Mouse (Mus musculus) WW6 (cell line): ENCODE results near the gene Sp6.

Experiments
- DNase-seq: peaks from one replicate; pipeline ENCODE4 v3.0.0-alpha.2; 2013; ENCODE audit warnings: low read depth, low spot score

Gene Sp6

GRCm38 (mm10) chr11:97013121-97013670 is at the start of gene Sp6:
Gene Sp6, plus strand, starts transcription at chr11:97013394.
- DNase-seq: no peak

DNA sequence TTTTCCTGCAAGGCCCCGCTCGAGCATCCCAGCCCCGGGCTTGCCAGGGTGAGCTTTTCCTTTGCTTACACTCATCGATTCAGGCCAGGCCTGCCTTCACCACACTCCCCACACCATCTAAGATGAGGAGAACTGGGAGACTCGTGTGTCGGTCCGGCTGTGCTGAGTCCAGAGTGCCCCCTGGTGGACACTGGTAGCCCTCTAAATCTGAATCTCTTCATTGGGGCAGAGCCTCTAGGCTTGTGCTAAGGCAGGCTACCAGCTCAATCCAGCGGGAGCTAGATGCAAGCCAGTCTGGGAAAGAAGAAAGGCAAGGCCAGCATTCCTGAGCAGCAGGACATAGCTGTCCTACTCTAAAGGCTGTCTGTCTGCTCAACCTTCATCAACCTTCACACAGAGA is 49.6 kb upstream of the Sp6 start:
- DNase-seq: peak; percentile 95

GRCm38 (mm10) chr11:96966172-96966571 is 47.0 kb upstream of the Sp6 start:
- no peak for DNase-seq

DNA sequence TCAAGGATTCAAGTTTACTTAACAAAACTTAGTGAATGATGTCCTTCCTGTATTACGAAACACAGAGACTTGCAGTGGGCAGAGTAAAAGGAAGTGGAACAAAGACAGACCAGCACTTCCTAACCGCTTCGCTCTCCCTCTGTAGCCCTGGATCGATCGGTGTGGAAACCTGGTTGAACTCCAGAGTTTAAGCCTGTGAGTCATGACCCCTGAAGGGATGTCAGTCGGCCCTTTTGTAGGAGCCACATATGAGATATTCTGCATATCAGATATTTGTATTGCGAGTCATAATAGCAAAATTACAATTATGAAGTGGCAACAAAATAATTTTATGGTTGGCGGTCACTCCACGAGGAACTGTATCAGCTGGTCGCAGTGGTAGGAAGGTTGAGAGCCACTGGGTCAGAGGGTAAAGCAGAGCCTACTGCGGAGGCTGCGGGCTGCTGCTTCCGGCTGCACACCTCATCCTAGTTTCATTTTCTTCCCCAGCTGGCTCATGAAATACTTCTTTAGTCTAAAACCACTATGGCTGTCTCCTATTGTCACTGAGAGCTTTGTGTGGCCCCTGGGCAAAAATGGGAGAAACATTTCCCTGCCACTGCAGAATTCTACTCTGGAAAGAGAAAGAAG is 46.2 kb upstream of the Sp6 start:
- DNase-seq: no peak

GRCm38 (mm10) chr11:96967544-96968269 is 45.5 kb upstream of the Sp6 start:
- no peak for DNase-seq

DNA sequence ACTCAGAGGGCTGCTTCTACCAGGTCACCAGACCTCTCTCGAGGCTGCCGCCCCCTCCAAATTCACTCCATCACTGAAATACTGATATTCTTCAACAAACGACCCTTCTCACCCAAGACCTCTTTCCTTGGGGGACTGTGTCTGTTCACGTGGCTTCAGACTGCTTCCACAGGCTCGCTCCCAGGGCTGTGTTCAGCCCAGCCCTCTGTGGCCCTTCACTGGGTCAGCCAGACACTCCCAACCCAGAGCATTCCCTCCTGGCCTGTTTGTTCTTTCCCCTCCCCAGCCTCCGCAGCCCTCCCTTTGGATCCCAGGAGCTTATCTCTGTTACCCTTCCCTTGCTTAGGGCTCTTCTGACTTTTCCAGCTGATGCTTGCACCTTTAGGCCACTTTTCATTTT is 44.7 kb upstream of the Sp6 start:
- no peak for DNase-seq

DNA sequence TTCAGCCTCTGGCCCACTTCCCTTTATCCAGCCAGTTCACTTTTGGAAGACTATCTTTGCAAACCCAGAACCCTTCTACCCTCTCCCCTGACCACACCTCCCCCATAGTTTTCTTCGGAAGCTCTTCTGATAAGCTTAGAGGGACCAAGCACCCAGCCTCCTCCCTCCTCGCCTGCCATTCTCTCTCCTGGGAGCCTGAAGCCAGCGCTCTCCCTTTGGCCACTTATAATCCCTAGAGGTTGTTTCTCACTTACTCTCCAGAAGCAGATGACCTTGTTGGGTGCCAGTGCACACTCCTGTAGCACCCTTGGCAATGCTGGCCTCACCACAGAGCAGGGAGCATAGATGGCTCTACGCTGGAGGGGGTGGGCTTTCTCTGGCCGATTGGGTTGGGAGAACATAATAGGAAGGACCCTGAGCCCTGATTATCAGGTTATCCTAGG is 43.9 kb upstream of the Sp6 start:
- DNase-seq: no peak

- no peak for DNase-seq
Observed at GRCm38 (mm10) chr11:96969746-96970145, 43.4 kb upstream of the Sp6 start.

DNA sequence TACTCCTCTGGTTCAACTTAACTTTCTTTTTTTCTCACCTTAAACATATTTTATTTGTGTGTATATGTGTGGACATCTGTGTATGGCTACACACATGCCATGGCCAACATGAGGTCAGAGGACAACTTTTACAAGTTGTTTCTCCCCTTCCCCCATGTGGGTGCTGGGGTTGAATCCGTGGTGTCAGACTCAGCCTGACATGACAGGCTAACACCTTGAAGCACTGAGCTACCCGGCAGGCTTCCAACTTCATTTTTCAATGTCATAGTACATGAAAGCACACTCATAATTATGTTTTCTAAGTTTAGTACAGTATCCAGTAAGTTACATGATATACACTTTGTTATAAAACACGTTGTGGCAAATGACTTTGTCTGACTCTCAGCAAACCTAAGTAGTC is 42.9 kb upstream of the Sp6 start:
- no peak for DNase-seq

- no peak for DNase-seq
Observed at GRCm38 (mm10) chr11:96972906-96973305, 40.3 kb upstream of the Sp6 start.

DNA sequence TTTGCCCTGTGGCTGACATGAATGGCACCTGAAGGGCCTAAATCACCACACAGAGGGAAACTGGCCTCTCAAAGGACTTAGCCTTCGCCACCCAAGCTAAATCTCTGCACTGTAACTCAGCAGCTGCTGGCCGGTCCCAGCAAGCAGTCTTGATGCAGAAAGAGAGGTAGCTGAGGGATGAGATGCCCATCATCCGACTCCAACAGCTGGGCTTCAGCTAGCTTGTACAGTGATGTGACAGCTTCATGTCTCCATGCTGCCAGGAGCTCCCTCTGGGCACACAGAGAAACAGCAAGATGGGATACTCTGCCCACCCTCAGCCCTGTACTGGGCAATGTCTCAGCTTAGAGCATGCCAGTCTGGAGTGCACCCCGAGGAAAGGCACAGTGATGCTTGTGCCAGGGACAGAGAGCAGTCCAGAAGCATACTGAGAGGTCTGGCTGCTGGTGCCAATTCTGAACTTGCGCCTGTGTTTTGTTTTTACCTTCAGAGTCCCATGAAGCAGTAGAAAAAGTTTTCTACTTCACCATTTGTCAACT is 39.7 kb upstream of the Sp6 start:
- DNase-seq: no peak

DNA sequence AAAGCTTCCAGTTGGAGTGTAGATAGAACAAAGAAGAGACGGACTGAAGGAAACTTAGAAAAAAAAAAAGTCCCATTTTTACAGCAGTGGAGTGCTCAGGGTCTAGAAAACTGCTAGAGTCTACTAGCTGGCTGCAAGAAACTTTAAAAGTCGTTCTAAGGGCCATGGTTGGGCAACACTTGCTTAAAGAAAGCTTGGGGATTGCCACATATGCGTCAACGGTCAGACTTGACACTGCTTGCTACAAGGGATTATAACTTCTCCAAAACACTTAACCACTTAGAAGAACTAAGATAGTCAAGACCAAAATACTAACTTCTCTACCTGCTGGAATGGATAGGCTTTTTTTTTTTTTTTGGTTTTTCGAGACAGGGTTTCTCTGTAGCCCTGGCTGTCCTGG is 38.4 kb upstream of the Sp6 start:
- DNase-seq: no peak

DNA sequence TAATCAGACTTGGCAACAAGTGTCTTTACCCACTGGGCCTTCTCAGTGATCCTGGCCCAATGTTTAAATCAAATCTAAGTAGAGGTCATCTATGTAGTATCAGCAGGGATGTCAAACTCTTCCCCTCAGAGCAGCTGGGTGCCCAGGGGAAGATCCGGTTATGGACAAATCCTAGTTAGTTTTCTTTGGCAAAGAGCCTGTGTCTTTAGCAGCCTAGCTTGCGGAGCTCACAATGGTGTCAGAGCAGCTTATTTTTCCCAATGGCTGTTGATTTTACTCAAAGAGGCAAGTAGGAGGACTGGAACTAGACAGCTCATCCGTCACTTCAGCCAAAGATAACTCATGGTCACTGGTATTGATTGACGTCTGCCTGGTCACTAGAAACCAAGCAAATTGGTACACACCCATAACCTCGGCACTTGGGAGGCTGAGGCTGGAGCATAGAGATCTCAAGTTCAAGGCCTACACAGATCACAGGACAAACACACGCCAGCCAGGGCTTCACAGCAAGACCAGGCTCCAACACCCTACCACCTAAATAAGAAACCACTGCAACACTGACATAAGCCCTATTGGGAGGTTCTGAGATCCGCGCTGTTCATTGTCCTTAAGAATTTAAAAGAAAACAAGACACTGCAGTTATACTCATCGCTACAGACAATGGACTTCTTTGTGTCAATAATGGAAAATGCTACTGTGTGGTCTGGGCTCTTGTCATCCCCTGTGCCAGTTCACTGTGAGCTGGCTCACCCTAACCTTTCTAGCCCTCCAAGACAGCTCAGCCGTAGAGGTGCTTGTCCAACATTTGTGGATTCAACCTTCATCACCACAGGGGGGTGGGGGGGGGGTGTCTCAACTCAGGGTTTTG is 37.4 kb upstream of the Sp6 start:
- DNase-seq: no peak

- no peak for DNase-seq
Observed at GRCm38 (mm10) chr11:96976379-96976687, 36.9 kb upstream of the Sp6 start.

GRCm38 (mm10) chr11:96976911-96977591 is 36.1 kb upstream of the Sp6 start:
- no peak for DNase-seq

- DNase-seq: peak; percentile 100
Observed at GRCm38 (mm10) chr11:96977606-96978400, 35.4 kb upstream of the Sp6 start.

- no peak for DNase-seq
Observed at GRCm38 (mm10) chr11:96978401-96979246, 34.6 kb upstream of the Sp6 start.

GRCm38 (mm10) chr11:96979329-96979728 is 33.9 kb upstream of the Sp6 start:
- DNase-seq: no peak

- DNase-seq: no peak
Observed at GRCm38 (mm10) chr11:96980021-96980420, 33.2 kb upstream of the Sp6 start.

- no peak for DNase-seq
Observed at GRCm38 (mm10) chr11:96981461-96981860, 31.7 kb upstream of the Sp6 start.
